Mouse (Mus musculus): Measurements from ENCODE around the gene Vmn1r213.

DNA sequence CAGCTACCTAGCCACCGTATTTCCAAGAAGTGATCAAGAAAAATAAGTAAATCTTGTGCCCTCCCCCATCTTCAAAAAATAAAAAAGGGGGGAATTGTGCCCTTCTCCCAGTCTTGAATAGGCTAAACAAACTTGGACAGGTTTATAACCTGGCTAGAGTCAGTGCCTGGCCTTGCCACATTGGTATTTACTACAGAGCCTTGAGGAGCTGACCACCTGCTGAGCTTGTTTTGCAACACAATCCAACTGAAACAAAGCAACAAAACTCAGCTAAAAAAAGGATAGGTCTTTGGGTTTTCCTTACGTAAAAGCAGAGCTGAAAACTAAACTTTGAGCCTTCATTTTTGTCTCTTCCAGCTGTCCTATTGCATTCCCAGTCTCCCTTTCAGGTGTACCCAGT, 14.7 kb upstream of the Vmn1r213 start:
- TF ChIP-seq CTCF (IDR thresholded peaks at IDR 0.05; ENCODE audit: borderline replicate concordance, insufficient read depth, low read length) (no peak), POLR2A (IDR thresholded peaks at IDR 0.05; ENCODE audit: low read depth, low read length) (no peak)

Data from embryonic fibroblast, embryonic 13.5 days (primary cell).